ENCODE assay signal across 21 mouse cellular contexts in genomic region chr4:64058048-64058855, GRCm38 (mm10). TPM values are rescaled to one million over a fixed set of nuclear protein-coding genes. Genes with fewer than 3 reads are reported as not detected.
DNase-seq lines count a peak whose midpoint lies in the region; ATAC-seq lines count a peak whose summit lies in the region.
"Had no signal": no experiment of that assay in that cellular context is flagged by ENCODE, and none has a peak within 500 bp of the region (broad histone marks: within the 10 kb centered on the region; RNA-seq: fewer than 3 reads in every experiment).

No protein-coding gene starts in this region.

- H3K4me3 ChIP-seq in heart, embryonic 15.5 days: no peak overlapping the region
- no peak overlapping the region for H3K4me3 ChIP-seq in midbrain, embryonic 12.5 days
- H3K4me3 ChIP-seq in midbrain, embryonic 16.5 days (ENCODE audit: low read depth, low read length): no peak overlapping the region
- H3K4me3 ChIP-seq: forebrain, embryonic 15.5 days; hindbrain, embryonic 12.5 days; layer of hippocampus, adult 2 months had no signal

- H3K9me3 ChIP-seq in heart, embryonic 15.5 days (replicated peaks): no peaks in the 10 kb centered on the region
- H3K9me3 ChIP-seq in midbrain, embryonic 12.5 days: no peaks in the 10 kb centered on the region
- H3K9me3 ChIP-seq in midbrain, embryonic 16.5 days (replicated peaks; ENCODE audit: control insufficient read depth, low read length, poor library complexity, severe bottlenecking): no peaks in the 10 kb centered on the region
- H3K9me3 ChIP-seq: forebrain, embryonic 15.5 days; hindbrain, embryonic 12.5 days had no signal

- DNase-seq in embryo, embryonic 10 days (ENCODE audit: low spot score): peak; percentile 29
- no peak for DNase-seq in embryo, embryonic 11 days
- no peak for DNase-seq in heart, adult 18-20 months
- no peak for DNase-seq in kidney, adult 9 months
- DNase-seq: cerebellum, adult 9-10 months; kidney, postnatal 10 days; lung, postnatal 14 days; right cerebral cortex, postnatal 25 days had no signal

- no peaks in the 10 kb centered on the region for H3K36me3 ChIP-seq in heart, embryonic 15.5 days
- no peaks in the 10 kb centered on the region for H3K36me3 ChIP-seq in midbrain, embryonic 12.5 days
- no peaks in the 10 kb centered on the region for H3K36me3 ChIP-seq in midbrain, embryonic 16.5 days (ENCODE audit: control insufficient read depth, insufficient read depth, low read length)
- H3K36me3 ChIP-seq: forebrain, embryonic 15.5 days; hindbrain, embryonic 12.5 days had no signal

- peaks cover 16% of the 10 kb centered on the region for H3K27me3 ChIP-seq in heart, embryonic 15.5 days
- H3K27me3 ChIP-seq in midbrain, embryonic 12.5 days: no peaks in the 10 kb centered on the region
- H3K27me3 ChIP-seq in midbrain, embryonic 16.5 days (ENCODE audit: control insufficient read depth, insufficient read depth, low read depth, low read length): no peaks in the 10 kb centered on the region
- H3K27me3 ChIP-seq: forebrain, embryonic 15.5 days; hindbrain, embryonic 12.5 days had no signal

- no peak overlapping the region for H3K27ac ChIP-seq in heart, embryonic 15.5 days
- no peak overlapping the region for H3K27ac ChIP-seq in midbrain, embryonic 12.5 days (replicated peaks)
- H3K27ac ChIP-seq in midbrain, embryonic 16.5 days (ENCODE audit: low read length): no peak overlapping the region
- H3K27ac ChIP-seq: forebrain, embryonic 15.5 days; hindbrain, embryonic 12.5 days; layer of hippocampus, adult 2 months; liver, embryonic 14.5 days; stomach, postnatal 0 days had no signal

- no peak overlapping the region for H3K9ac ChIP-seq in heart, embryonic 15.5 days
- H3K9ac ChIP-seq in midbrain, embryonic 12.5 days (replicated peaks): no peak overlapping the region
- no peak overlapping the region for H3K9ac ChIP-seq in midbrain, embryonic 16.5 days (ENCODE audit: low read depth, low read length)
- H3K9ac ChIP-seq: forebrain, embryonic 15.5 days; hindbrain, embryonic 12.5 days; liver, embryonic 14.5 days had no signal

- WGBS in heart, embryonic 15.5 days: 14% methylated on average over 12 of the region's 12 CpGs
- WGBS in midbrain, embryonic 12.5 days: 43% methylated on average over 12 of the region's 12 CpGs
- 40% methylated on average over 12 of the region's 12 CpGs for WGBS in midbrain, embryonic 16.5 days

- no peak overlapping the region for H3K4me2 ChIP-seq in heart, embryonic 15.5 days
- no peak overlapping the region for H3K4me2 ChIP-seq in midbrain, embryonic 12.5 days (replicated peaks)
- no peak overlapping the region for H3K4me2 ChIP-seq in midbrain, embryonic 16.5 days (ENCODE audit: low read length)
- H3K4me2 ChIP-seq: forebrain, embryonic 15.5 days; hindbrain, embryonic 12.5 days had no signal

- ATAC-seq in heart, embryonic 15.5 days (replicated peaks; ENCODE audit: insufficient number of reproducible peaks, insufficient read depth, low FRiP score, low read depth): peak; percentile 58; the same call in 1 of the 2 replicates
- ATAC-seq in midbrain, embryonic 12.5 days (ENCODE audit: low FRiP score, low read depth): 0 out of 2 replicates have a peak, but pooled peaks have one; percentile 19
- no peak for ATAC-seq in midbrain, embryonic 16.5 days
- ATAC-seq in frontal cortex, adult (ENCODE audit: low TSS enrichment): no peak
- ATAC-seq: CD4-positive, CD25-positive, alpha-beta regulatory T cell, adult 4 months; forebrain, embryonic 15.5 days; inflammation-experienced regulatory T-cells, adult 6 months had no signal

- peaks cover 10% of the 10 kb centered on the region for H3K4me1 ChIP-seq in heart, embryonic 15.5 days (replicated peaks)
- H3K4me1 ChIP-seq in midbrain, embryonic 12.5 days: no peaks in the 10 kb centered on the region
- H3K4me1 ChIP-seq in midbrain, embryonic 16.5 days (ENCODE audit: control insufficient read depth, insufficient read depth, low read length): no peaks in the 10 kb centered on the region
- H3K4me1 ChIP-seq: forebrain, embryonic 15.5 days; hindbrain, embryonic 12.5 days had no signal

RNA-seq across cellular contexts. Expression of gene Tnc, which starts 11.4 kb away (rescaled TPM):
- polyA plus RNA-seq in heart, embryonic 15.5 days (2015; fragmentation: Nextera tagmentation; extraction: Ambion mirVana): 16.3 and 34.7 TPM in 2 replicates
- under 1 TPM; 0.42 to 0.98 TPM for total RNA-seq in heart, adult 18-20 months (2021)
- 12.0 and 14.3 TPM in 2 replicates for polyA plus RNA-seq in midbrain, embryonic 12.5 days (2016; fragmentation: Nextera tagmentation; extraction: Ambion mirVana)
- polyA plus RNA-seq in midbrain, embryonic 16.5 days (2015; fragmentation: Nextera tagmentation; extraction: Ambion mirVana): 49.8 and 64.2 TPM in 2 replicates
- total RNA-seq: megakaryocyte-erythroid progenitor cell, adult 5-6 weeks; MEL had no signal

Comparison
In these comparisons a context has a peak if more than half of its experiments do, and no peak if none do; other contexts are left out.
1. ATAC-seq: peak in heart, embryonic 15.5 days (single experiment) and midbrain, embryonic 12.5 days (single experiment); none in midbrain, embryonic 16.5 days (single experiment) and frontal cortex, adult (single experiment).